Mouse (Mus musculus) urinary bladder, postnatal 0 days (tissue): ENCODE measurements around the gene Irx2. TPM values are rescaled to one million over a fixed set of nuclear protein-coding genes. Genes with fewer than 3 reads are reported as not detected.

Experiments
- polyA plus RNA-seq: library from polyadenylated mRNA; unstranded; fragments of >200 nt; fragmentation: Nextera tagmentation; extraction: Ambion mirVana; gene quantifications from 2 replicates; pipeline ENCODE4 v1.2.1, GENCODE M21; 2015

The Irx2 gene
- 0.21 and 0.35 TPM in 2 replicates for polyA plus RNA-seq

DNA sequence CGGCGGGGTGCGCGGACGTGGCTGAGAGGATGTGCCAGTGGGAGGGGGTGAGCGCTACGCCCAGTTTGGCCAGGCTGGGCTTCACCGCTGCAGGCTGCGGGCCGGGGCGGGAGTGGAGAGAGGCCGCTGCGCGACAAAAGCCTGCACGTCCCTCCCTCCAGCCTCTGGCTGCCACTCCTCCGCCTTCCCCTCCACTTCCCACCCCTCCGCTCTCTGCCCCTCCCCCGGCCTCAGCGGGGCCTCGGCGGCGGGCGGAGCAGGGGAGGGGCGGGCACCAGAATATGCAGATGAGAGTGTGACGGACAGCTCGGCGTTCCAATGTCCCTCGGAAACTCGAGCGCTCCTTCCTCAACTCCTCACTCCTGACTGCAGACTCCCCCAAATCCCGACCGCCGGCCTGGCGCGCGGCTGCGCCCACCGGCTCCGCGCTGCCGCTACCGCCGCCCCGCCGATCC is at the start of gene Irx2:
Gene Irx2, plus strand, starts transcription at position 359 of the 455 bp plus-strand sequence.

